Mouse (Mus musculus) E14TG2a.4 (cell line): ENCODE results near the gene Slc38a3.

ENCODE experiments used
- CTCF ChIP-seq: conservative IDR thresholded peaks from 2 replicates; pipeline ENCODE4 v1.5.1; 2014; ENCODE audit warnings: low read length
- NANOG ChIP-seq: IDR thresholded peaks from 2 replicates; pipeline ENCODE4 v1.6.1; 2014; ENCODE audit warnings: borderline replicate concordance, low read length, mixed read lengths
- POU5F1 ChIP-seq: IDR thresholded peaks from 2 replicates; pipeline ENCODE4 v1.6.1; 2014; ENCODE audit warnings: low read length, borderline replicate concordance

DNA sequence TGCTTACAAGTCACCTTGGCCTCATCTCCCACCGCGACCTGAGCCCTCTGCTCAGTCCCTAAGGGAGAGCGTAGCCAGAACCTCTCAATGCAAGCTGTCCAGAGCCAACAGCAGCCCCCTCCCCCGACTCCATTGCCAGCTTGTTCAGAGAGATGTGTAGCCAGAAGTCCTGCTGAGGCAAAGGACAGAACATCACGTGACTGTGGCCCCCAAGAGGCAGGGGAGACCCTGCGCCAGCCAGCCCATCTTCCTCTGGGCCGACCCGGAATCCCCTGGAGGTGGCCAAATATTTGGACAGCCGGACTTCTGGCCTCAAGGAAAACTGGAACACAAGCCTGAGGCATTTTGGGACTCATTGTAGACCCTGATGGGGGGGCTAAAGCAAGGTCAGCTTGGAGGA is 5.8 kb downstream of the Slc38a3 start:
- no peak for TF ChIP-seq CTCF
- no peak for TF ChIP-seq POU5F1
- no peak for TF ChIP-seq NANOG
